Mouse (Mus musculus): ENCODE data around the gene Coro6.

The Coro6 gene

GRCm38 (mm10) chr11:77503511-77503910 lies 41.3 kb downstream of the Coro6 start:
- in situ Hi-C loops (cut with MboI; ENCODE audit: low pct_unique_long_range_greater_than_20kb in 1 of 2, low sequenced_read_pairs in 2 of 2, unreplicated experiment in 1 of 2), result no loop called here

- in situ Hi-C loops (cut with MboI; ENCODE audit: low pct_unique_long_range_greater_than_20kb in 1 of 2, low sequenced_read_pairs in 2 of 2, unreplicated experiment in 1 of 2), result no loop called here
Measured at GRCm38 (mm10) chr11:77504377-77504776, 42.2 kb downstream of the Coro6 start.

GRCm38 (mm10) chr11:77505291-77505980 lies 43.2 kb downstream of the Coro6 start:
- in situ Hi-C loops (cut with MboI; ENCODE audit: low pct_unique_long_range_greater_than_20kb in 1 of 2, low sequenced_read_pairs in 2 of 2, unreplicated experiment in 1 of 2), result no loop called here

GRCm38 (mm10) chr11:77506273-77506672 lies 44.1 kb downstream of the Coro6 start:
- in situ Hi-C loops (cut with MboI; ENCODE audit: low pct_unique_long_range_greater_than_20kb in 1 of 2, low sequenced_read_pairs in 2 of 2, unreplicated experiment in 1 of 2), result no loop called here

- in situ Hi-C loops (cut with MboI; ENCODE audit: low pct_unique_long_range_greater_than_20kb in 1 of 2, low sequenced_read_pairs in 2 of 2, unreplicated experiment in 1 of 2), result no loop called here
Measured at GRCm38 (mm10) chr11:77506941-77507340, 44.7 kb downstream of the Coro6 start.

- in situ Hi-C loops (cut with MboI; ENCODE audit: low pct_unique_long_range_greater_than_20kb in 1 of 2, low sequenced_read_pairs in 2 of 2, unreplicated experiment in 1 of 2), result no loop called here
Measured at GRCm38 (mm10) chr11:77507426-77507825, 45.2 kb downstream of the Coro6 start.

- in situ Hi-C loops (cut with MboI; ENCODE audit: low pct_unique_long_range_greater_than_20kb in 1 of 2, low sequenced_read_pairs in 2 of 2, unreplicated experiment in 1 of 2), result no loop called here
Measured at GRCm38 (mm10) chr11:77508068-77509021, 46.1 kb downstream of the Coro6 start.

GRCm38 (mm10) chr11:77511336-77511735 lies 49.1 kb downstream of the Coro6 start:
- in situ Hi-C loops (cut with MboI; ENCODE audit: low pct_unique_long_range_greater_than_20kb in 1 of 2, low sequenced_read_pairs in 2 of 2, unreplicated experiment in 1 of 2), result no loop called here

- in situ Hi-C loops (cut with MboI; ENCODE audit: low pct_unique_long_range_greater_than_20kb in 1 of 2, low sequenced_read_pairs in 2 of 2, unreplicated experiment in 1 of 2), result no loop called here
Measured at GRCm38 (mm10) chr11:77512891-77513810, 50.9 kb downstream of the Coro6 start.

GRCm38 (mm10) chr11:77513811-77514170 lies 51.6 kb downstream of the Coro6 start:
- in situ Hi-C loops (cut with MboI; ENCODE audit: low pct_unique_long_range_greater_than_20kb in 1 of 2, low sequenced_read_pairs in 2 of 2, unreplicated experiment in 1 of 2), result no loop called here

- in situ Hi-C loops (cut with MboI; ENCODE audit: low pct_unique_long_range_greater_than_20kb in 1 of 2, low sequenced_read_pairs in 2 of 2, unreplicated experiment in 1 of 2), result no loop called here
Measured at GRCm38 (mm10) chr11:77514281-77514831, 52.1 kb downstream of the Coro6 start.

- in situ Hi-C loops (cut with MboI; ENCODE audit: low pct_unique_long_range_greater_than_20kb in 1 of 2, low sequenced_read_pairs in 2 of 2, unreplicated experiment in 1 of 2), result no loop called here
Measured at GRCm38 (mm10) chr11:77514832-77515636, 52.8 kb downstream of the Coro6 start, which contains the start of gene Abhd15. TSS of gene Abhd15 (plus strand) at chr11:77515121.

- in situ Hi-C loops (cut with MboI; ENCODE audit: low pct_unique_long_range_greater_than_20kb in 1 of 2, low sequenced_read_pairs in 2 of 2, unreplicated experiment in 1 of 2), result no loop called here
Measured at GRCm38 (mm10) chr11:77515637-77516552, 53.7 kb downstream of the Coro6 start, which contains the start of gene Trp53i13. TSS of gene Trp53i13 (minus strand) at chr11:77515980.

- in situ Hi-C loops (cut with MboI; ENCODE audit: low pct_unique_long_range_greater_than_20kb in 1 of 2, low sequenced_read_pairs in 2 of 2, unreplicated experiment in 1 of 2), result no loop called here
Measured at GRCm38 (mm10) chr11:77516553-77517425, 54.6 kb downstream of the Coro6 start.

- in situ Hi-C loops (cut with MboI; ENCODE audit: low pct_unique_long_range_greater_than_20kb in 1 of 2, low sequenced_read_pairs in 2 of 2, unreplicated experiment in 1 of 2), result no loop called here
Measured at GRCm38 (mm10) chr11:77518051-77518798, 56.0 kb downstream of the Coro6 start.
